Mouse (Mus musculus): ENCODE measurements at regions not wholly inside any gene's neighbourhood (a gene's known extent, or its start where the extent isn't known, plus 50 kb on each side); places are given as distances from the start of the nearest gene placed in this dataset.

DNA sequence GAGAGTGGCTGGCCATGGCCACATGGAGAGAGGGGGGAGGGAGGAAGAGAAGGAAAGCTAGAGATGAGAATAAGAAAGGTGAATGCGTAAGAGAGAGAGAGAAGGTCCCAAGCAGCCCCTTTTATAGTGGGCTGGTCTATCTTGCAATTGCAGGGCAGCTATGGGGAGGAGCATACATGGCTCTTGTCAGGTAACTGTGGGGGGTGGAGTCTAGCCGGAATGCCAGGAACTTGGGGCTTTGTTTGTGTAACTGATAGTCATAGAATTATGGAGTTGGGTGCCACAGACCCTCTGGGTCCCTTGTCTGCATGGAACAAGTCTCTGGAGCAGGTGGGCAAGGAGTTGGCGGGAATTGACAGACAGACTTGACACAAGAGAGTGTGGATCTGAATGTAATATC, 2151.8 kb downstream of the 4930444P10Rik start:
- DNase-seq (ENCODE audit: extremely low read depth, low read depth) = no peak

DNA sequence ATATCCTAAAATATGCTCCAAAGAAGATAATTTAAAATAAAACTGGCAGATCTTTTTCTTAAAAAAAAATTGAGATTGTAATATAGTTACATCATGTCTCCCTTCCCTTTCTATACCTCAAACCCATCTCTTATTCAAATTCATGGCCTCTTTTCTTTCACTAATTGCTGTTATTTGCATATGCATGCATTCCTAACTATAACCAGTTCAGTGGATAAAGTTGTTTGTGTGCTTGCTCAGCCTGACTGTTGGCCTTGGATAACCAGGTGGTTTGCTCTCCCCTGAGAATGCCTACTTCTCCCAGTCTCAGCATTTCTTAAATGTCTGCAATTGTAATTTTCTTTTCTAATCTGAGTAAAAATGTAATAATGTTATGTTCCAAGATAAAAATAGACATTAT, 2154.8 kb downstream of the 4930444P10Rik start:
- no peak for DNase-seq (ENCODE audit: extremely low read depth, low read depth)

DNA sequence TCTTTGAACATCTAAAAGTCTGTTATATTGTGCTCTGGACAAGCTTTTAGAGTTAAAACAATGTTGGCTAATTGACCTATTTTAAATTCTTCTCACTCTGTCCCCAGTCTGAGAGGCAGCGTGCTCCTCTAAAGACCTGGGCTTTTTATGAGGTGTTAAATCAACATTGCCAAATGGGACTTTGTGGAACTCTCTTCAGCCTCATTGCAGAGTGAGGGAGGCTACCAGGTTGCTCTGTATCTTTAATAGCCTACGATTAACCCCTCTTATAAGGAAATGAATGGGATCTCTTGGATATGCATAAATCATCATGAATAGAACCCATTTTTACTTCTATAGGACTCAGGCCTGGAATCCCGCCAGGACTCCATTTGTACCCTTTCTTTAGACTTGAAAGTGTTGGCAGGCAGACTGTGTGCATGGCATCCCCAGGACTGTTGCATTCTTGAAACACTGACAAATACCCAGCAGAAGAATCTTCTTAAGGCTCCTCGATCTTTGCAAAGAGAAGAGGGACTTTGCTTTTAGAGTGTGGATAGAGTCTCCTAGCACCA, 2157.1 kb downstream of the 4930444P10Rik start:
- DNase-seq (ENCODE audit: extremely low read depth, low read depth) = no peak

DNA sequence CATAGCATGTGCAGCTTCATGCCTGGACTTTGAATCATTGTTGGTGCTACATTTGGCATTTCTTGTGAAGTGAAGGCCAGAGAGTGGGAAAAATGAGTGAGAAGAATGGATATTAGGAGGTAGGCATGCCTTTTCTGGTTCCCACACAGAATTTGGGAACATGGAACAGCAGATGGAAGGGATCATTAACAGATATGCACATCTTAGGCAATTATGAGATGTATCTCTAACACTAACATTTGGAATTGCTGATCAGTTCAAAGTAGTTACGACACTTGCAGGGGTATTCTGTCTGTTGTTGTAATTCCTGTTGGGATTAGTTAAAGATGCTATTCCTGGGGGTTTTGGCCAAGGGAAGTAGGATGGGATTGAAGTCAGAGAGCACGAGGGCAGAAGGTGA, 2164.4 kb downstream of the 4930444P10Rik start:
- no peak for DNase-seq (ENCODE audit: extremely low read depth, low read depth)

DNA sequence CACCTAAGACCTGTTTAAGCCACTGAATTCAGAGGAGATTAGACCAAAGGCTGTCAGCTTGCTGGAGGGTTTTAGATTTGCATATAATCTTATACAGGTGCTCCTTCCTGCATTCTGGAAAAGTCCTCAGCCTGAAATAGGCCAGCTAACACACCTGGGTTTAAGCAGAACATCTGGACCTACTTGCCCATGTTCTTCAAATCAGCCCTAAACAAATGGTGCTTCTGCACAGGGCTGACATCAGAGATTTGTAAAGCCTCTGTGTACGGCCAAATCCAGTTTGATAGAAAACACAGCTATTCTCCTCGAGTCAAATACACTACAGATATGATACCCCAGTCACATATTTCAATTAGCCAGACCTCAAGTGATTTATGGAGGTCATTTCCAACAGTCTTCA, 2165.2 kb downstream of the 4930444P10Rik start:
- no peak for DNase-seq (ENCODE audit: extremely low read depth, low read depth)

DNA sequence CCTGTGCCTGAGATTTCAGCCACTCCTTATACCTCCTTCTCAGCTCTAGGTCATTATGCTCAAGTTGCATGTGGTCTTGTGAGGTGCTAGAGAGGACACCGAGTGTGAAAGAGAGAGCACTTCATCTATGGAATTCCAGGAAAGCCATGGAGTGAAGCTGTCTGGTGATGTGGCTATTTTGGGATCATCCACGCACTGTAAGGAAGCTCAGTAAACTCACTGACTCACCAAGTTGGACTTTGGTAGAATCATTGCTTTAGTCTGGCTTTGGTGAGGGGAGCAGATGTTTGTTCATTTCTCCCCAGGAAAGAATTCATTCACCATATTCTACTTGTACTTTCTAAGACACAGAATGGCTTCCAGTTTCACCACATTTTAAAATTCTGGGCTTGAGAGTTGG, 2167.1 kb downstream of the 4930444P10Rik start:
- DNase-seq (ENCODE audit: extremely low read depth, low read depth) = no peak

DNA sequence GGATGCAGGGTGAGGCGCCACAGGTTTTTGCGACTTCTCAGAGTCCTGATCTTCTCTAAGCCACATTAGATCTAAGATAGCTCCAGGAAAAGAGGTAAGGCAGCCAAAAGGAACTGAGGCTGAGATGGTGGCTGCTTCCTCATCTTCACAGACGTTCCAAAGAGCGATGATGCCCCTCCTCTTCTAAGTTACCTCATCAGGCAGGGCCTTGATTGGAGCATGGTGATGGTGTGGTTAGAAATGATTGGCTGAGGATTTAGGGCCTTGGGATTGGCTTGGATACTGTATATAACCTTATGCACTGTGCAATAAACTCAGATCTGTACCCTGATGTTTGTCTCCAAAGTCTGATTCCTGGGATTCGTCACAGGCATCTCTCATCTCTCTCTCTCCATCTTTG, 2177.9 kb downstream of the 4930444P10Rik start:
- DNase-seq (ENCODE audit: extremely low read depth, low read depth) = no peak

DNA sequence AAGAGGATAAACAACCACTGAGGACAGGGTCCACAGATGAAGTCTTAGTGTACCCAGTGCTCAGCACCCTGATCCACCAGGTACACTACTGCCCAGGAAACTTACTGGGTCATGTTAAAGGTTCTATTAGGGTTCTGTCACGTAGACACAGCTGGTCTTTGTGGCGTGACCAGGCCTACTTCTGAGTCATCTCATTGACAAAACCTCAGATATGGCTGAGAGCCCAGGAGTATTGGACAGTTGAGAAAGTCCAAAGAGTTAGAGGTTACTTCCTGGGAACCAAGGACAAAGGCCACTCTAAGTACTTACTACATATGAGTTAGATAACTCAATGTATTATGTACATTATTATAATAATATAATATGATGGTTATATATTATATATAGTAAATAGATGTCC, 2214.0 kb downstream of the 4930444P10Rik start:
- no peak for DNase-seq (ENCODE audit: extremely low read depth, low read depth)

DNA sequence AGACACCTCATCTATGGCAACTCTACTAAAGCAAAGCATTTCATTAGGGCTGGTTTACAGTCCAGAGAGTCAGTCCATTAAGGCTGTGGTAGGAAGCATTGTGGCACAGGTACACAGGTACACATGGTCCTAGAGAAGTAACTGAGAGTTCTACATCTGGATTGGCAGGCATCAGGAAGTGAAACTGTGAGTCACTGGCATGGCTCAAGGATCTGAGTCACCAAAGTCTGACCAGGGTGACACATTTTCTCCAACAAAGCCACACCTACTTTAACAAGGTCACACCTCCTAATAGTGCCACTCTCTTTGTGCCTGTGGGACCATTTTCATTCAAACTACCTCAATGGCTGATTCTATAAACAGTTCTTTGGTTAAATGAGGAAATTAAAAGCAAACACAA, 2219.2 kb downstream of the 4930444P10Rik start:
- DNase-seq (ENCODE audit: extremely low read depth, low read depth) = no peak

DNA sequence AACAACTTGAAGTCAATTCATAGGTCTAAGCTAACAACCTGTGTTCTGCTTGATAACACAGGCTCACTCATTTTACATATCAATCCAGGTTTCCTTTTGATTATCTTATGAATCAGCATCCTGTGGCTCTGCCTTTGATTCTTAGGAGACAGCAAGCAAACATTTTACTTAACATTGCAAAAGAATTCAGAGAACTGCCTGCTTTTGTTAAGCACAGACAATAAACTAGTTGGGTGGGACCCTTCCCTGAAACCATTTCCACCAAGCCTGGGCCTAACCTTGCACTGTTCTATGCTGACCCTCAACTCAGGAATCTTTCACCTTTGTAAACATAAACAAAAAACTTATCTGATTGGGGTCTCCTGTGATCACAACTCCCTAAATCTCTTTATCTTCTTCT, 2220.6 kb downstream of the 4930444P10Rik start:
- DNase-seq (ENCODE audit: extremely low read depth, low read depth) = no peak

DNA sequence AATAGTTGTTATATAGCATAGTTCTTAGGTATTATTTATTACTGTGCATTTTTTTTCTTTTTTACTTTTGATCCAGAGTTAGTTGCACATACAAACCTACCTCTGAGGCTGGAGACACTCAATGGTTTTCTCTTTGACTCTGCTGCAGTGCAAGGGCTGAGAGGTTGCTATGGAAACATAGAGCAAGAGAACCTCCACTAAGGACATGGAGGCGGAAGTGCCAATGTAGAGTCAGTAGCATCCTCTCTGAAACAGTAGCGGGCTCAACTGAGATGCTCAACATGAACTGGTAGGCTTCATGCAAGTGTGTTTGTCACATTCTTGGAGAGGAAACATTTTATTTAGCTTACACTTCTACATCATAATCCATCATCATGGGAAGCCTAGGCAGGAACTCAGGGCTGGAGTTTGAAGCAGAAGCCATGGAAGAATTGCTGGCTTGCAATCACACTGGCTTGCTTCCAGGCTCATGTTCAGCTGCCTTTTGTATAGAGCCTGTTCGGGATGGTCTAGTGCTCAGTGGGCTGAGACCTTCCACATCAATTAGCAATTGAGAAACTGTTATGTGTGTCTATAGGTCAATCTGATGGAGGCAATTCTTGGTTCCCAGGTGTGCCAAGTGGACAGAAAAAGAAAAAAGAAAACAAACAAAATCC, 2222.4 kb downstream of the 4930444P10Rik start:
- DNase-seq (ENCODE audit: extremely low read depth, low read depth) = no peak

DNA sequence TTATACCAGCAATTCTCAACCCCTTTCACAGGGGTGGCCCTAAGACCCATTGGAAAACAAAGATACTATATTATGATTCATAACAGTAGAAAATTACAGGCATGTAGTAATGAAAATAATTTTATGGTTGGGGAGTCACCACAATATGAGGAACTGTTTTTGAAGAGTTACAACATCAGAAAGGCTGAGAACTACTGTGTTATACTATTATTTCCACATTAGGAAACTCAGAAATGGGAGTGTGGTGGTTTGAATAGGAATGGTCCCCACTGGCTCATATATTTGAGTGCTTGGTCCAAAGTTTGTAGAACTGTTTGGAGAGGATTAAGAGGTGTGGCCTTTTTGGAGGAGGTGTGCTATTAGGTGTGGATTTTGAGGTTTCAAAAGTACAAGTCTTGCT, 2227.4 kb downstream of the 4930444P10Rik start:
- DNase-seq (ENCODE audit: extremely low read depth, low read depth) = no peak

DNA sequence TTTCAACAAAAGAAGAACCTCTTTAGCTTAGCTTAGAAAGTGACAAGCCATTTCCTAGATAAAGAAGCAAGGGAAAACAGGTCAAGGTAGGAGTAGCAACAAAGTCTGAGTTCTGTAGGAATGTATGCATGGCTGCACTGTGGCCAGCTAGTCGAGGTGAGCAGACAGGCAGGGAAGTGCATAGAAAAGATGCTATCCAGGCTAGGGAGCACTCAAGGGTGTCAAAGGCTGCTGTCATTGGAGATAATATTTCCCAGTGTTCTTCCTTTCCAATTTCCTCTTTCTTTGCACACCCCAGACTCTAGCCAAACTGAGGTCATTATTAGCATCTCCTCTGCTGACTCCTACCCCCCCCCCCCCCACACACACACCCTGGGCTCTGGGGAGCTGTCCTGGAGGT, 2229.4 kb downstream of the 4930444P10Rik start:
- no peak for DNase-seq (ENCODE audit: extremely low read depth, low read depth)

DNA sequence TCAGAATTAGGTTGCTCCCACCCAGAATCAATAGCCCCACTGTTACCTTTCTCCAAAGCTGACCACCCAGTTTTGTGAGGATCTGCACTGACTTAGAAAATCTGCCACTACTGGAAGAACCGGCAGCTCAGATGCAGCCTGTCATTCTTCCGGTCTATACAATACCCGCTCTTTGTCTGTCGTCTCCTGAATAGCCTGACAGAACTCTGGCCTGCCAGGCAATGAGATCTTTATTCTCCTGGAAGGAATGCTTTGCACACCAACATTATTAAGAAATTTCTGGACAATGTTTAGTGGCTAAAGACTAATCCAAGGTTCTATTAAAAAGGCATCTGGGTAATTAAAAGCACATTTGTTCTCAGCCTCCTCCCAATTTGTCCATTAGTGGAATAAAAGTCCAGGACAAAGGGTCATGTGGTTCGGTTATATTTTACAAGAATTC, 2232.0 kb downstream of the 4930444P10Rik start:
- DNase-seq (ENCODE audit: extremely low read depth, low read depth) = no peak

DNA sequence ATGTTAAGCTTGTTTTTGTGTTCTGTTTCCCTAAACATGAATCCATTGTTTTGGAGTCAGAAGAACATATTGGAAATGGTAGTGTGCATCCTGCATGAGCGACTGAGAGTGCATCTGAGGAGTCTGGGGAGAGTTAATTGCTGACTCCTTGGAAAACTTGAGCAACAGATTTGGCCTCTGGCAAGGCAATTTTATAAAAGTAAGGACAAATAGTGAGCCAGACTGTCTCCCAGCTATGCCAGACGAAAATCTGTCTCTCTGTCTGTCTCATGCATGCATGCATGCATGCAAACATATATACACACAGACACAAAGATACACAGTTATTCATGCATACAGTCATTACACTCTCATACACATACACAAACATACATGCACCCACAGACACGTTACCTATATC, 2232.7 kb downstream of the 4930444P10Rik start:
- DNase-seq (ENCODE audit: extremely low read depth, low read depth) = no peak

DNA sequence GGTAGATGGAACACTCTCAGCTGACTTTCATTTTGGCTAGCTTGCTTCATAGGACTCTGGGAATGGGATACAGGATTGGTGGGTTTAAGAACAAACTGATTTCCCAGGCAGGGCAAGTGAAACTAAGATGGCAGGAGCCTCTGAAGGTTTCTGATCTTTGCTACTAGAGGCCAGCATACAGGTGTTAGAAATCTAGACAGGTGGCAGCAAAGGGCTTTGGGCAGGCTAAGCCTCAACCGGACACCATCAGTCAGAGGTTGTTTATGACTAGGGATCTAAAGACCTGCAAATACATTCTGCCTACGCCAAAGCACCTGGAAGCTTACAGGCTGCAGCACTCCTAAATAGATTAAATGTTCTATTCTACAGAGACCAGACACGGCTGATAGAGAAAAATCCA, 2233.4 kb downstream of the 4930444P10Rik start:
- no peak for DNase-seq (ENCODE audit: extremely low read depth, low read depth)

DNA sequence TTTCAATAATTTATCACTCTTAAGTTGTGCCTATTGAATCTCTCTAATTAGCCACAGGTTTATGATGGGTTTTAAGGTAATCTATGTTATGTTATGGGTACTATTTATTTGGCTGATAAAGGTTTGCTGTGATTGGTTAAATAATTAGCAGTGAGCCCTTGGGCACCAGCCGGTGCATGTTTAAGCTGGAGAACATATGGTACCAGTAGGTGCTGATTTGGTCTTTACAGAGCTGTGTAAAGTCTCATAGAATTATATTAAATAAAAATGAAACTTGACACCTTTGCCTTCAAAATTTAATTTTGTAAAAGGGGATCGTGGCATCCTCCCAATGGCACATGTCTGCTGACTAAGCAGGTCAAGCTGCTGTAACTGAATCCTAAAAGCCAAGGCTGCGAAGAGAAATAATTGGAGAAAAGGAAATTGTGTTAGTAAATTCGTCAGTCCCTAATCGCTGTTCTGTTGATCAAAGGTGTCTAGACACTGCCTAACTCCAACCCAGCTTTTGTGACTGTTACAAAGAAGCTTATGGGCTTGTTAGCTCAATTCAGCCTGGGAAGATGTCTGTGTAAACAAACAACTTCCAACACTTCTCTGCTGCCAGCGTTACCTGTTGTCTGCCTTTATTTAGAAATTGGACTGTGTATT, 2234.6 kb downstream of the 4930444P10Rik start:
- no peak for DNase-seq (ENCODE audit: extremely low read depth, low read depth)

DNA sequence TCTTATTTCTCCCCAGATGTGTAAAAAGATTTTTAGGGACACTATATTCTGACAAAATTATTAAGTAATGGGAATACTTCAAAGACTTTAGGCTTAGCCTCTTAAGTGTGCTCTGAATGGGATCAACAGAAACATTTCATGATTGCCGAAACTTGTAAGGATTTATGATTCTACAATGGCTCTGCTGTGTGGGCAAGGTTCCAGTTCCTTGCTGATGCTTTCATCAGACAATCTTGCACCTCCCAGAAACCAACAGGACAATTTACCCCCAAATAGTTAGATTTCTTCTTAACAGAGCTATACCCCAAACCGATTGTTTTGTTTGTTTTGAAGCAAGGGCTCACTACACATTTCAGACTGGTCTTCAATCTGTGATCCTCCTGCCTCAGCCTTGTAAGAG, 2236.1 kb downstream of the 4930444P10Rik start:
- no peak for DNase-seq (ENCODE audit: extremely low read depth, low read depth)

DNA sequence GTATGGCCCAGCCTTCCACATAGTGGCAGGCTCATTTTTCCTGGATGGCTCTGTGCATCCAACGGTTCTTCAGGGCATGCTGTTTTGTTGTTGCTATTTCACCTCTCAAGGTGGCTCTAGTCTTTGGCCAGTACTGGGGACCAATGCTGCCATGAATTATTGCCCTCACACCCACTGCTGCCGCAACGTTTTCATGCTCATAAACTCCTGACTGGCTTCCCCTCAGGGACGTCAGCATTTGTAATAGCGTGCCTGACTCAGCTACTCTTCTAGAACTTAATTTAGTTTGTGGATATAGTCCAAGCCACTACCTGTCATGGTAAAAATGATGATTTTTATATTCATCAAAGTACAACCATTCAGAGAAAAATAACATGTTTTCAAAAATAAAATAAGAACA, 2242.0 kb downstream of the 4930444P10Rik start:
- DNase-seq (ENCODE audit: extremely low read depth, low read depth) = no peak

DNA sequence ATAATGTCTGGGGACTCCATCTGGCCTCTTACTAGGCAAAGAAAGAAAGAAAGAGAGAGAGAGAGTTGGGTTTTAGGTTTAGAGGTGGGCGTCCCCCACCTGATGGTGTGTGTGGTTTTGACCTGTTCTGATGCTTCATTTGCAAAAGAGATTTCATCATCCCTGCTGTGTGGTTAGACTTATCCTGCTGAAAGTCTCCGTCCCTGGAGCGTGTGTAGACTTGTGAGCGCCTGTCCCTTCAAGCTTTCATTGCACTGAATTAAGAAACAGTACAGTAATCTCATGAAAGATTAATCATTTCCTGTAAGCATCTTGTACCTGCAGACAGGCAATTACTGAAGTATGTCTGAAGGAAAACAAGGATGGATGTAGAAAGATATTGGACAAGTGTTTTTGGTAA, 2244.1 kb downstream of the 4930444P10Rik start:
- no peak for DNase-seq (ENCODE audit: extremely low read depth, low read depth)

DNA sequence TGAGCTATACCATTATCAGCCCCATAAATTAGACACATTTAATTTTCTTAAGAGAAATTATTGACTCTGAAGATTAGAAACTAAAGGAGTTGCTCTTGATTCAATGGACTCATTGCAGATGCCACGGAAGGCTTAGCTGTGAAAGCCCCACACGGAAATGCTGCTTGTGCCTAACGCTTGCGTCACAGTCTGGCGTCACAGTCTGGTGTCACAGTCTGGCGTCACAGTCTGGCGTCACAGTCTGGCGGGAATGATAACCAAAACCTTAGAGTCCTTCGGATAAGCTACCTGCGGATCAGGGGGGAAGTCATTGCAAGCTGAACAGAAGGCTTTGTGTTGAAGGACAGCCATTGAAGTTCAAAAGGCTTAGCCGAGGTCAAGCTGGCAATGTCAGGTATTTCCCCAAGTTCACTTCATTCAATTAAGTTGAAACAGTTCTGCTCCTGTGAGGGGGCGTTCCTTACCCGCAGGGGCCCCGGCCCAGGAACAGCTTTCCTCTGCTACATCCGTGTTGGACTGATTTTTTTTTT, 2246.7 kb downstream of the 4930444P10Rik start:
- no peak for DNase-seq (ENCODE audit: extremely low read depth, low read depth)

DNA sequence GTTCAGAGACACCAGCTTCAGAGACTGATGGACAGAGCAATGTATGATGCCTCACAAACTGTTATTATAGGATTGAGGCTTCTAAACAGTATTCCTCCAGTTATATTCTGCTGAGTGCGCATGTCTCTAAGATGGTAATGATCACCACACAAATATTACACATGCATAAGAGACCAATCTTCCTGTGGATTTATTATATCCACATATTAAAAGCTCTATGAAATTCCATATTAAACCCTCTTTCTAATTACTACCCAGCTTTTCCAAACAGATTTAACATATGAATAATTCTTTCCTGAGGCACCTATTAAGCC, 2252.9 kb downstream of the 4930444P10Rik start:
- no peak for DNase-seq (ENCODE audit: extremely low read depth, low read depth)
